Mouse (Mus musculus): ENCODE measurements around the gene Entpd4b. TPM values are rescaled to one million over a fixed set of nuclear protein-coding genes. Genes with fewer than 3 reads are reported as not detected.
"Not testable (repeated sequence)": the region's sequence is repeated elsewhere in the genome, so short reads cannot be mapped to it uniquely, and the experiment has no call there.

Gene Entpd4b
- 15.2 and 15.6 TPM in 2 replicates for polyA plus RNA-seq (2014; fragmentation: Nextera tagmentation; extraction: Ambion mirVana)

- not testable (repeated sequence) for DNase-seq; H3K4me3 ChIP-seq (ENCODE audit: low read depth, low read length); H3K27ac ChIP-seq (ENCODE audit: low read depth); H3K4me1 ChIP-seq (ENCODE audit: insufficient read depth); H3K9ac ChIP-seq; H3K27me3 ChIP-seq (ENCODE audit: insufficient read depth, low read length); H3K9me3 ChIP-seq (ENCODE audit: low read depth, low read length); H3K36me3 ChIP-seq (ENCODE audit: insufficient read depth); H3K4me2 ChIP-seq
- peak; percentile 97 for ATAC-seq (ENCODE audit: insufficient read depth)
- no CpG with 5 or more reads among the region's 68 CpGs for WGBS
These were observed at the start of gene Entpd4b for GRCm38 (mm10) chr14:69555110-69555831. Gene Entpd4b (plus strand): TSS chr14:69555424.

- not testable (repeated sequence) for ATAC-seq (ENCODE audit: insufficient read depth); DNase-seq; H3K4me3 ChIP-seq (ENCODE audit: low read depth, low read length); H3K36me3 ChIP-seq (ENCODE audit: insufficient read depth); H3K9ac ChIP-seq; H3K9me3 ChIP-seq (ENCODE audit: low read depth, low read length); H3K4me1 ChIP-seq (ENCODE audit: insufficient read depth); H3K4me2 ChIP-seq; H3K27ac ChIP-seq (ENCODE audit: low read depth); H3K27me3 ChIP-seq (ENCODE audit: insufficient read depth, low read length)
- no CpG with 5 or more reads among the region's 1 CpGs for WGBS
These were observed 48.2 kb upstream of the Entpd4b start for GRCm38 (mm10) chr14:69507000-69507399.

GRCm38 (mm10) chr14:69512449-69512848 lies 42.8 kb upstream of the Entpd4b start, which contains the start of gene Gm27179:
Gene Gm27179 (minus strand): TSS chr14:69512549.
- not testable (repeated sequence) for H3K4me1 ChIP-seq (ENCODE audit: insufficient read depth); H3K27me3 ChIP-seq (ENCODE audit: insufficient read depth, low read length); H3K4me2 ChIP-seq; H3K36me3 ChIP-seq (ENCODE audit: insufficient read depth); ATAC-seq (ENCODE audit: insufficient read depth); H3K4me3 ChIP-seq (ENCODE audit: low read depth, low read length); H3K9me3 ChIP-seq (ENCODE audit: low read depth, low read length); H3K9ac ChIP-seq; DNase-seq; H3K27ac ChIP-seq (ENCODE audit: low read depth)
- WGBS, result no CpG with 5 or more reads among the region's 2 CpGs

- H3K27me3 ChIP-seq (ENCODE audit: insufficient read depth, low read length); H3K4me3 ChIP-seq (ENCODE audit: low read depth, low read length); H3K27ac ChIP-seq (ENCODE audit: low read depth); H3K9ac ChIP-seq; ATAC-seq (ENCODE audit: insufficient read depth); DNase-seq; H3K9me3 ChIP-seq (ENCODE audit: low read depth, low read length); H3K4me1 ChIP-seq (ENCODE audit: insufficient read depth); H3K36me3 ChIP-seq (ENCODE audit: insufficient read depth); H3K4me2 ChIP-seq: not testable (repeated sequence)
- WGBS, result no CpG with 5 or more reads among the region's 2 CpGs
These were observed 34.4 kb upstream of the Entpd4b start for GRCm38 (mm10) chr14:69520810-69521209.

- H3K36me3 ChIP-seq (ENCODE audit: insufficient read depth); H3K4me1 ChIP-seq (ENCODE audit: insufficient read depth); H3K9ac ChIP-seq; DNase-seq; H3K27me3 ChIP-seq (ENCODE audit: insufficient read depth, low read length); H3K4me3 ChIP-seq (ENCODE audit: low read depth, low read length); H3K9me3 ChIP-seq (ENCODE audit: low read depth, low read length); ATAC-seq (ENCODE audit: insufficient read depth); H3K4me2 ChIP-seq; H3K27ac ChIP-seq (ENCODE audit: low read depth): not testable (repeated sequence)
- WGBS, result no CpG with 5 or more reads among the region's 1 CpGs
These were observed 32.2 kb upstream of the Entpd4b start for GRCm38 (mm10) chr14:69523001-69523400.

GRCm38 (mm10) chr14:69526202-69526601 lies 29.0 kb upstream of the Entpd4b start:
- H3K27me3 ChIP-seq (ENCODE audit: insufficient read depth, low read length); DNase-seq; H3K4me1 ChIP-seq (ENCODE audit: insufficient read depth); H3K4me2 ChIP-seq; H3K36me3 ChIP-seq (ENCODE audit: insufficient read depth); H3K27ac ChIP-seq (ENCODE audit: low read depth); H3K9me3 ChIP-seq (ENCODE audit: low read depth, low read length); H3K4me3 ChIP-seq (ENCODE audit: low read depth, low read length); ATAC-seq (ENCODE audit: insufficient read depth); H3K9ac ChIP-seq: not testable (repeated sequence)
- WGBS, result no CpG with 5 or more reads among the region's 1 CpGs

- H3K4me3 ChIP-seq (ENCODE audit: low read depth, low read length); H3K9ac ChIP-seq; DNase-seq; H3K27me3 ChIP-seq (ENCODE audit: insufficient read depth, low read length); H3K36me3 ChIP-seq (ENCODE audit: insufficient read depth); H3K4me1 ChIP-seq (ENCODE audit: insufficient read depth); H3K4me2 ChIP-seq; H3K9me3 ChIP-seq (ENCODE audit: low read depth, low read length); H3K27ac ChIP-seq (ENCODE audit: low read depth): not testable (repeated sequence)
- no CpG with 5 or more reads among the region's 7 CpGs for WGBS
- peak; percentile 47; the same call in 1 of the 2 replicates for ATAC-seq (ENCODE audit: insufficient read depth)
These were observed 18.7 kb upstream of the Entpd4b start for GRCm38 (mm10) chr14:69536539-69536938.

- H3K4me1 ChIP-seq (ENCODE audit: insufficient read depth); H3K4me2 ChIP-seq; H3K4me3 ChIP-seq (ENCODE audit: low read depth, low read length); H3K9me3 ChIP-seq (ENCODE audit: low read depth, low read length); DNase-seq; H3K27me3 ChIP-seq (ENCODE audit: insufficient read depth, low read length); H3K9ac ChIP-seq; H3K36me3 ChIP-seq (ENCODE audit: insufficient read depth); H3K27ac ChIP-seq (ENCODE audit: low read depth); ATAC-seq (ENCODE audit: insufficient read depth): not testable (repeated sequence)
- WGBS, result no CpG with 5 or more reads among the region's 5 CpGs
These were observed 15.1 kb upstream of the Entpd4b start for GRCm38 (mm10) chr14:69540113-69540512.

- H3K27me3 ChIP-seq (ENCODE audit: insufficient read depth, low read length), result not testable (repeated sequence)
- no CpG with 5 or more reads among the region's 7 CpGs for WGBS
These were observed 12.5 kb upstream of the Entpd4b start for GRCm38 (mm10) chr14:69542695-69543094.

GRCm38 (mm10) chr14:69544033-69544432 lies 11.2 kb upstream of the Entpd4b start:
- not testable (repeated sequence) for ATAC-seq (ENCODE audit: insufficient read depth)
- WGBS, result no CpG with 5 or more reads among the region's 7 CpGs

More at GRCm38 (mm10) chr14:69542695-69543094, 12.5 kb upstream of the Entpd4b start:
- H3K4me1 ChIP-seq (ENCODE audit: insufficient read depth); ATAC-seq (ENCODE audit: insufficient read depth); H3K9me3 ChIP-seq (ENCODE audit: low read depth, low read length); H3K9ac ChIP-seq; H3K36me3 ChIP-seq (ENCODE audit: insufficient read depth); H3K27ac ChIP-seq (ENCODE audit: low read depth); H3K4me2 ChIP-seq; DNase-seq; H3K4me3 ChIP-seq (ENCODE audit: low read depth, low read length): not testable (repeated sequence)

More at GRCm38 (mm10) chr14:69544033-69544432, 11.2 kb upstream of the Entpd4b start:
- DNase-seq; H3K36me3 ChIP-seq (ENCODE audit: insufficient read depth); H3K27ac ChIP-seq (ENCODE audit: low read depth); H3K4me1 ChIP-seq (ENCODE audit: insufficient read depth); H3K4me2 ChIP-seq; H3K27me3 ChIP-seq (ENCODE audit: insufficient read depth, low read length); H3K9ac ChIP-seq; H3K9me3 ChIP-seq (ENCODE audit: low read depth, low read length); H3K4me3 ChIP-seq (ENCODE audit: low read depth, low read length): not testable (repeated sequence)
